Mouse (Mus musculus) midbrain, embryonic 13.5 days (tissue): ENCODE measurements around the gene Gm49353. TPM values are rescaled to one million over a fixed set of nuclear protein-coding genes. Genes with fewer than 3 reads are reported as not detected.

Source experiments
- ATAC-seq: fragments of 200-750 bp; cut with Nextera tagmentation; 2 replicates; pipeline ENCODE4 v1.8.0; 2017; ENCODE audit warnings: mild to moderate bottlenecking, moderate TSS enrichment, moderate library complexity
- H3K27ac ChIP-seq: fragments of 300-500 bp; sonication (generic); 2 replicates; pipeline ENCODE4 v1.5.1; 2015; ENCODE audit warnings: inconsistent platforms, mild to moderate bottlenecking, moderate library complexity
- H3K27me3 ChIP-seq: fragments of 300-500 bp; sonication (generic); 2 replicates; pipeline ENCODE4 v1.6.1; 2015; ENCODE audit warnings: mild to moderate bottlenecking, inconsistent platforms
- H3K36me3 ChIP-seq: fragments of 300-500 bp; sonication (generic); 2 replicates; pipeline ENCODE4 v1.6.1; 2015; ENCODE audit warnings: mild to moderate bottlenecking, inconsistent platforms
- H3K4me1 ChIP-seq: fragments of 300-500 bp; sonication (generic); replicated peaks from 2 replicates; pipeline ENCODE4 v1.6.1; 2015; ENCODE audit warnings: inconsistent platforms
- H3K4me2 ChIP-seq: fragments of 300-500 bp; sonication (generic); replicated peaks from 2 replicates; pipeline ENCODE4 v1.6.1; 2015; ENCODE audit warnings: moderate library complexity, mild to moderate bottlenecking, inconsistent platforms
- H3K4me3 ChIP-seq: fragments of 300-500 bp; sonication (generic); replicated peaks from 2 replicates; pipeline ENCODE4 v1.5.1; 2015; ENCODE audit warnings: mild to moderate bottlenecking, inconsistent platforms
- H3K9ac ChIP-seq: fragments of 300-500 bp; sonication (generic); replicated peaks from 2 replicates; pipeline ENCODE4 v1.6.1; 2015; ENCODE audit warnings: mild to moderate bottlenecking, inconsistent platforms
- H3K9me3 ChIP-seq: fragments of 300-500 bp; sonication (generic); 2 replicates; pipeline ENCODE4 v1.6.1; 2016; ENCODE audit warnings: mild to moderate bottlenecking, inconsistent platforms
- WGBS: fragments of 180-500 bp; shearing (Covaris S2); methylation state at CpG from one replicate; pipeline ENCODE4 v1.1.7; 2015; 5-methylcytosine and 5-hydroxymethylcytosine counted together
- polyA plus RNA-seq: library from polyadenylated mRNA; unstranded; fragments of >200 nt; fragmentation: Nextera tagmentation; extraction: Ambion mirVana; gene quantifications from 2 replicates; pipeline ENCODE4 v1.2.1, GENCODE M21; 2015

The Gm49353 gene
- polyA plus RNA-seq, 1 experiment from 2014 or later: 11.5 TPM

DNA sequence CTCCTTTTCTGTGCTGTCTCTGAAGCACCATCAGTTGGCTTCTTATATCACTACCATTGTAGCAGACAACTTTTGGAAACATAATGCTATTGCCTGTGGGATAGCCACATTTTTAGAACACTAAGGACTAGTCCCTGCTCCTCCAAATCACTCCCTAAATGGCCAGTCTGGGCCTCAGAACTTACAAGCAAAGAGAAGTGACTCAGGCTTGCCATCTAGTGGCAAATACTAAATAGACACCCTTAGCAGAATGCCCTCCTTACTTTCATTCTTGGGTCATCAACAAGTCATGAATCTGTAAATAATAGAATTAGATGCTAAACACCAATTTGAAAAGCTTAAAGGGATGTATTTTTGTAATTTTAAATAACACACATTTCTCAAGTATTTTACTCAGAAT lies 8.0 kb downstream of the Gm49353 start:
- Histone ChIP-seq H3K36me3 (peaks cover 14% of the 10 kb centered on the region), H3K27me3 (no peaks in the 10 kb centered on the region), H3K9me3 (no peaks in the 10 kb centered on the region), H3K27ac (no peak overlapping the region), H3K9ac (no peak overlapping the region), H3K4me2 (no peak overlapping the region), H3K4me1 (no peaks in the 10 kb centered on the region; the same call in 1 of the 2 replicates), H3K4me3 (no peak overlapping the region)
- peak; percentile 79 for ATAC-seq

DNA sequence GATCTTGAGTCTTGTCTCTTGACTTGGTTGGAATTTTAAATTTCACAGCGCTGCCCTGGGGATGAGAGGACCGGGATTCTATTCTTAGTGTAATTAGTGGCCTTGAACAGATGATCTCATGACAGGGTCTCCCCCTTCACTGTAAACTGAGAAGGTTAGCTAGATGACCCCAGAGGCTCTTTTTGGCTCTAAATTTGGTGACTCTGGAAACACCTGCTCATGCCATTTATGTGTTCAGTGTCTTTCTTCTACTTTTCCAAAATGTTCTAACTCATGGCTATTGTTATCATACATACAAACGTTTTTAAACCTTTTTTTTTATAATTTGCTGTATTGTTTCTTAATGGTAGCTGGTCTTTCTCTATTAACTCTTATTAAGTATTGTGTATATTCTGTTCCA lies 10.0 kb downstream of the Gm49353 start:
- H3K9me3 ChIP-seq: no peaks in the 10 kb centered on the region
- peaks cover 5% of the 10 kb centered on the region; the same call in 1 of the 2 replicates for H3K4me1 ChIP-seq
- ATAC-seq: no peak
- H3K36me3 ChIP-seq: peaks cover 14% of the 10 kb centered on the region
- no peak overlapping the region for H3K9ac ChIP-seq
- no peak overlapping the region for H3K4me3 ChIP-seq
- WGBS: 52% methylated on average over 3 of the region's 3 CpGs
- no peak overlapping the region for H3K27ac ChIP-seq
- no peaks in the 10 kb centered on the region for H3K27me3 ChIP-seq
- H3K4me2 ChIP-seq: no peak overlapping the region

DNA sequence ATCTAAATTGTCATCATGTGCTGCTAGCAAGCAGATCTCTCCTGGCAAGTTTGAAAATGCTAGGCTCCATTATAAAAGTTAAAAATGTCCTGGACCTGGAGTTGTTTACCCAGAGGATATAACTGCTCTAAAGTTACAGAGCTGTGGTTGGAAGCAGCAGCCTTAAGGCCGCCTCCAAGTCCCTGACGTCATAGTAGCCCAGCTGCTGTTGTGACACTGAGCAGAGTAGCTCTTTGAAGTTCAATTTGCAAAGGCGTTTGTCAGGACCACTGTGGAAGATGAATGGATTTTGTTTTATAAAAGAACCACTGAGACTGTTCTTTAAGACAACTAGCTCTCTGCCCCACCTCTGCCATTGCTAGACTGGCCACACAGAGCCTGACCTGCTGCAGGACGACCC lies 12.7 kb downstream of the Gm49353 start, which contains the start of gene 9330159F19Rik:
Gene 9330159F19Rik, plus strand, starts transcription at position 154 of the 400 bp plus-strand sequence.
- ATAC-seq: peak; percentile 77; the same call in 1 of the 2 replicates

DNA sequence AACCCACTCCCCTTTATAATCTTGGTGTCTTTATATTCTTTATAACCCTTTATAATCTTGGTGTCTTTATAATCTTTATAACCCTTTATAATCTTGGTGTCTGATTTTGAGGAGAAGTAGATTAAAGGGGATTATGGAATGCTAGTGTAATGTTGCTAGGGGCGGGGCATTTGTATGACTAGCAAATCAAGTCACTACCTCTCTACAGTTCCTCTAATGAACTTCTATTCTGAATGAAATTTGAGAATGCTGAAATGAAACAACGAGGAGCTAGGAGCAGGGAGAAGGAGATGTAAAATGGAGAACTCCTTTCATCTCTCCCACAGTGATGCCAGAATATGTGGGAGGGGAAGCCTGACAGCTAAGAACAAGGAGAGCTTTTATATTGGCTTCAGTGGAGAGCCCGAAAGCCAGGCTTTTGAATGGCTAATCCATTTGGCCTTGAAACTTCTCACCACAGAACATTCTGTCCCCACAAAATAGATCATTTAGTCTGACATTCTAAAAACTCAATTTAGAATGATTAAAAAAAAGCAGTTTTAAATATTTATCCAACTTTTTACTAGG lies 14.9 kb downstream of the Gm49353 start:
- no peak overlapping the region for H3K4me3 ChIP-seq
- peak; percentile 35; the same call in 1 of the 2 replicates for ATAC-seq
- H3K36me3 ChIP-seq: peaks cover 12% of the 10 kb centered on the region
- no peaks in the 10 kb centered on the region for H3K27me3 ChIP-seq
- H3K4me1 ChIP-seq: peaks cover 19% of the 10 kb centered on the region
- no peaks in the 10 kb centered on the region for H3K9me3 ChIP-seq
- no peak overlapping the region for H3K27ac ChIP-seq
- no peak overlapping the region for H3K9ac ChIP-seq
- H3K4me2 ChIP-seq: no peak overlapping the region
- 26% methylated on average over 3 of the region's 3 CpGs for WGBS

More for the DNA sequence above, 12.7 kb downstream of the Gm49353 start, which contains the start of gene 9330159F19Rik:
- WGBS: 12% methylated on average over 4 of the region's 4 CpGs
- Histone ChIP-seq H3K9ac (no peak within 1 kb of the TSS), H3K36me3 (peaks cover 12% of the 10 kb centered on the region), H3K27ac (0 out of 2 replicates have a peak within 1 kb of the TSS, but pooled peaks have one; percentile 2), H3K9me3 (no peaks in the 10 kb centered on the region), H3K4me1 (peaks cover 6% of the 10 kb centered on the region; the same call in 1 of the 2 replicates), H3K4me3 (no peak within 1 kb of the TSS), H3K4me2 (no peak within 1 kb of the TSS), H3K27me3 (no peaks in the 10 kb centered on the region)

DNA sequence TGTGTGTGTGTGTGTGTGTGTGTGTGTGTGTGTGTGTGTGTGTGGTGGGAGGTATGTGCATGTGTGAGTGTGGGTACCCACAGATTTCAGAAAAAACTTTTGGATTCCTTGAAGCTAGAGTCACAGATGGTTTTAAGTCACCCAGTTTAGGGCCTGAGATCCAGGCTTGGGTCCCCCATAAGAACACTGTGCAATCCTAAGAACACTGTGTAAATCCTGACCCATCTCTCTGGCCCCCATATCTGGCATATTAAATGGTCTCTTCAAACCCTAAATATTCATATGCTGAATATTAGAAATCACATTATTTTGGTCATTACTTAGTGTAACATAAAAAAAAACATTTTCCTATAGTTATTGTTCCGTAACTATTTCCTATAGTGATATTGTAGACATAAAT lies 18.2 kb downstream of the Gm49353 start:
- H3K9ac ChIP-seq: no peak overlapping the region
- H3K4me2 ChIP-seq: no peak overlapping the region
- no peaks in the 10 kb centered on the region for H3K27me3 ChIP-seq
- no peaks in the 10 kb centered on the region for H3K9me3 ChIP-seq
- peaks cover 12% of the 10 kb centered on the region for H3K36me3 ChIP-seq
- peaks cover 19% of the 10 kb centered on the region; the same call in 1 of the 2 replicates for H3K4me1 ChIP-seq
- no peak overlapping the region for H3K4me3 ChIP-seq
- ATAC-seq: peak; percentile 67; the same call in 1 of the 2 replicates
- no peak overlapping the region for H3K27ac ChIP-seq
- WGBS: 98% methylated on average over 1 of the region's 1 CpGs

DNA sequence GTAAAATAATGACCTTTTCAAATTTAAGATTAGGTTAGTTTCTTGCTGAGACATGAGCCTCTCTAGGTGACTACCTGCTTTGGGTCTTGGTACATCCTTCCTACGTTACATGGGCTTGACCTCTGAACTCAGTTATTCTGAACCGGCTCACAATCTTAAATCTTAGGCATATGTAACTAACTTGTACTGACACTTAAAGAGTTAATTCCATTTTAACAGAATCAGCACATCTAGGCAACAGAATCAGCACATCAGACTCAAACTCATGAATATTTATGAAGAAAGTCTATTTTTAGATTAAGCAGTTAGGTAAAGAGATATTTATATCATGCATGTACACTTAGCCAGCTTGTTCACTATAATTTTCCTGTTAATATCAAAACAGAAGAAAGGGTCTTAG lies 18.7 kb downstream of the Gm49353 start:
- H3K36me3 ChIP-seq: peaks cover 16% of the 10 kb centered on the region
- H3K4me1 ChIP-seq: peaks cover 19% of the 10 kb centered on the region; the same call in 1 of the 2 replicates
- ATAC-seq: 0 out of 2 replicates have a peak, but pooled peaks have one; percentile 53
- no peaks in the 10 kb centered on the region for H3K9me3 ChIP-seq
- H3K4me2 ChIP-seq: no peak overlapping the region
- no peaks in the 10 kb centered on the region for H3K27me3 ChIP-seq
- H3K27ac ChIP-seq: no peak overlapping the region
- 31% methylated on average over 2 of the region's 2 CpGs for WGBS
- H3K9ac ChIP-seq: no peak overlapping the region
- no peak overlapping the region for H3K4me3 ChIP-seq

DNA sequence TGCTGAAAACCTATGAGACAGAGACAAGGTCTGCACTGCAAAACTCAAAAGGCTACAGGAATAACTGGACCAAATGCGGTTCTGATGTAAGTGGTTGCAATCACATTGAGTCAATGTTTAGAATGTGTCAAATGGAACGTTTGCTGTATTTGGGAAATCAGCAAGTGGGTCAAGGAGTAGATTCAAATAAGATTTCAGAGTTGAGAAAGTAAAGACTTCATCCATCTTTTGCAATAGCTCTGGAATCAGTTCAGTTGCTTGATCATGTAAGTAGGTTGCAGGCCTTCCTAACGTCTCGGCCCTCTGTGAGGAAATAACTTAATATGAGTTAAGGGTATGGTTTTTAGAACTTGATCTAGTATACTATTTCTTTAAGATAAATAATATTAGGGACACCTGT lies 26.6 kb downstream of the Gm49353 start:
- Histone ChIP-seq H3K27ac (no peak overlapping the region), H3K9ac (no peak overlapping the region), H3K4me1 (no peaks in the 10 kb centered on the region), H3K4me3 (no peak overlapping the region), H3K36me3 (peaks cover 58% of the 10 kb centered on the region), H3K27me3 (no peaks in the 10 kb centered on the region), H3K4me2 (no peak overlapping the region), H3K9me3 (no peaks in the 10 kb centered on the region)
- 89% methylated on average over 4 of the region's 4 CpGs for WGBS
- ATAC-seq: no peak

DNA sequence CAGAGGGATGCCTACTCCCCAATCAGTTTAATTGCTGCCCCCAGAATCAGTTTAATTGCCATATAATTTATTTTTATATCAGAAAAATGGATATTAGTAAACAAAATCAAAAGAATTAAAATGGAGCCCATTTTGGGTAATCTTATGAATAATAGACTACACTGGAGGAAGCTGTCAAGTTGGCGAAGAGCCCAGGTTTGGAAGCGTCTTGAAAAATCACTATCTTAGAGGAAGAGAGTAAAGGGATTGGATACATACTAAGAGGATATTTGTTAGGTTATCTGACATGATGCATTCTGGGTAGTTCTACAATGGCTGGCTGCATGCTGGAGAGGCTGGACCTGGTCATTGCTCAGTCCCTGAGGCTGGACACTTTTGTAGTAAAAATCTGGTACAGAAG lies 32.5 kb downstream of the Gm49353 start:
- Histone ChIP-seq H3K27ac (no peak overlapping the region), H3K4me1 (no peaks in the 10 kb centered on the region), H3K27me3 (no peaks in the 10 kb centered on the region), H3K4me2 (no peak overlapping the region), H3K36me3 (peaks cover 31% of the 10 kb centered on the region), H3K4me3 (no peak overlapping the region), H3K9me3 (no peaks in the 10 kb centered on the region), H3K9ac (no peak overlapping the region)
- WGBS: 90% methylated on average over 2 of the region's 2 CpGs
- no peak for ATAC-seq

Other genes starting within 250 kb of the Gm49353 start
- not detected in 2 replicates for gene 2310057J18Rik, start 212.7 kb upstream of the Gm49353 start, polyA plus RNA-seq
- 89.9 and 96.3 TPM in 2 replicates for gene Soga3, start 55.1 kb upstream of the Gm49353 start, polyA plus RNA-seq
- 27.6 and 28.3 TPM in 2 replicates for gene 9330159F19Rik, start 12.7 kb downstream of the Gm49353 start, polyA plus RNA-seq
- gene Echdc1, start 114.2 kb downstream of the Gm49353 start, polyA plus RNA-seq: 21.0 and 22.1 TPM in 2 replicates
- gene Rnf146, start 163.5 kb downstream of the Gm49353 start, polyA plus RNA-seq: 93.3 and 106 TPM in 2 replicates